In the genomic region with DNA sequence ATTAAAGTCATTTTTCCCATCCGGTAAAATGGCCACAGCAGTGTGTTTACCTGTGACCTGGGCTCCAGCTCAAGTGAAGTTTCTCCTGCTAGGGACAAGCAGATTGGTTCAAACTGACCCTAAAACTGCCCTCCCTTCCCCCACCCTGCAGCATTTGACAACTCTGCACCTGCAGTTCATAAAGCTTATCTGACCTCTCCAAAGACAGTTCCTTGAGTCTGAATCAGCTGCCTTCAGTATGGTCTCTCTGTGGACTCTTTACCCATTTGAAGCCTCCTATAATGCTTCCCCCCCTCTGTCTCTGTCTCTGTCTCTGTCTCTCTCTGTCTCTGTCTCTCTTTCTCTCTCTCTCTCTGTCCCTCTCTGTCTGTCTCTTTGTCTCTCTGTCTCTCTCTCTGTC, we compare ENCODE assay signal across 24 mouse cellular contexts. TPM values are rescaled to one million over a fixed set of nuclear protein-coding genes. Genes with fewer than 3 reads are reported as not detected.
A peak's percentile ranks its signal among the peaks of the same experiment; 100 is the strongest.
DNase-seq lines count a peak whose midpoint lies in the region; ATAC-seq and TF ChIP-seq lines count a peak whose summit lies in the region.
"Had no signal": no experiment of that assay in that cellular context is flagged by ENCODE, and none has a peak within 500 bp of the region (broad histone marks: within the 10 kb centered on the region; RNA-seq: fewer than 3 reads in every experiment).

No protein-coding gene starts in this region.

- 78% methylated on average over 1 of the region's 1 CpGs for WGBS in intestine, embryonic 16.5 days
- 52% methylated on average over 1 of the region's 1 CpGs for WGBS in intestine, embryonic 15.5 days
- WGBS in large intestine, adult 2 months = 32% methylated on average over 1 of the region's 1 CpGs
- WGBS in small intestine, adult 2 months = 17% methylated on average over 1 of the region's 1 CpGs
- 96% methylated on average over 1 of the region's 1 CpGs for WGBS in hindbrain, embryonic 14.5 days

- DNase-seq in large intestine, adult 2 months (ENCODE audit: low read depth, low spot score) = peak; percentile 33
- DNase-seq in hindbrain, embryonic 14.5 days (ENCODE audit: low spot score) = no peak
- no peak for DNase-seq in kidney, adult 18-20 months
- DNase-seq: adrenal gland, postnatal 10 days; B cell, adult 2 months; cerebellum, adult 11 months; cerebellum, adult 8-10 months; cerebellum, postnatal 14 days; embryo, embryonic 11 days; gastrocnemius, postnatal 36 days; heart, adult 2 months had no signal

- H3K4me2 ChIP-seq in intestine, embryonic 16.5 days (ENCODE audit: low read depth, low read length) = no peak overlapping the region
- no peak overlapping the region for H3K4me2 ChIP-seq in intestine, embryonic 15.5 days (replicated peaks)
- H3K4me2 ChIP-seq in hindbrain, embryonic 14.5 days (replicated peaks) = no peak overlapping the region
- H3K4me2 ChIP-seq: embryonic facial prominence, embryonic 15.5 days; heart, embryonic 12.5 days had no signal

- no peak for TF ChIP-seq POLR2A in small intestine, adult 2 months (IDR thresholded peaks at IDR 0.05; ENCODE audit: low read depth, low read length)

- no peak overlapping the region for H3K4me3 ChIP-seq in intestine, embryonic 16.5 days (ENCODE audit: low read length)
- no peak overlapping the region for H3K4me3 ChIP-seq in intestine, embryonic 15.5 days (replicated peaks)
- H3K4me3 ChIP-seq in small intestine, adult 2 months (ENCODE audit: low read depth, low read length) = no peak overlapping the region
- H3K4me3 ChIP-seq in hindbrain, embryonic 14.5 days (replicated peaks; ENCODE audit: low read length) = no peak overlapping the region
- H3K4me3 ChIP-seq: embryonic facial prominence, embryonic 15.5 days; erythroblast, embryonic 14.5 days; forebrain, embryonic 10.5 days; heart, adult 2 months; heart, embryonic 12.5 days; hindbrain, embryonic 10.5 days had no signal

- no peak for TF ChIP-seq CTCF in small intestine, adult 2 months (IDR thresholded peaks at IDR 0.05; ENCODE audit: extremely low read depth, insufficient read length, insufficient replicate concordance, low read depth, low read length)

- no peaks in the 10 kb centered on the region for H3K27me3 ChIP-seq in intestine, embryonic 16.5 days (replicated peaks; ENCODE audit: control insufficient read depth, insufficient read depth, low read length)
- no peaks in the 10 kb centered on the region for H3K27me3 ChIP-seq in intestine, embryonic 15.5 days (replicated peaks)
- H3K27me3 ChIP-seq in small intestine, adult 2 months (ENCODE audit: control insufficient read depth, insufficient read depth, low read length) = no peaks in the 10 kb centered on the region
- no peaks in the 10 kb centered on the region for H3K27me3 ChIP-seq in hindbrain, embryonic 14.5 days (ENCODE audit: control insufficient read depth, insufficient read depth, low read length)
- H3K27me3 ChIP-seq: embryonic facial prominence, embryonic 15.5 days; heart, embryonic 12.5 days had no signal

- no peaks in the 10 kb centered on the region for H3K36me3 ChIP-seq in intestine, embryonic 16.5 days (ENCODE audit: control insufficient read depth, insufficient read depth, low read length)
- no peaks in the 10 kb centered on the region for H3K36me3 ChIP-seq in intestine, embryonic 15.5 days
- no peaks in the 10 kb centered on the region for H3K36me3 ChIP-seq in small intestine, adult 2 months (ENCODE audit: control insufficient read depth, insufficient read depth, low read length)
- no peaks in the 10 kb centered on the region for H3K36me3 ChIP-seq in hindbrain, embryonic 14.5 days (replicated peaks; ENCODE audit: control insufficient read depth, insufficient read depth)
- H3K36me3 ChIP-seq: embryonic facial prominence, embryonic 15.5 days; forebrain, embryonic 10.5 days; G1E; heart, embryonic 12.5 days; hindbrain, embryonic 10.5 days had no signal

- H3K9ac ChIP-seq in intestine, embryonic 16.5 days (ENCODE audit: low read depth, low read length) = no peak overlapping the region
- H3K9ac ChIP-seq in intestine, embryonic 15.5 days = no peak overlapping the region
- H3K9ac ChIP-seq in hindbrain, embryonic 14.5 days = no peak overlapping the region
- H3K9ac ChIP-seq: embryonic facial prominence, embryonic 15.5 days; heart, embryonic 12.5 days had no signal

- H3K4me1 ChIP-seq in intestine, embryonic 16.5 days (ENCODE audit: control insufficient read depth, insufficient read depth, low read length) = no peaks in the 10 kb centered on the region
- no peaks in the 10 kb centered on the region for H3K4me1 ChIP-seq in intestine, embryonic 15.5 days (replicated peaks)
- no peaks in the 10 kb centered on the region; the same call in 1 of the 2 replicates for H3K4me1 ChIP-seq in small intestine, adult 2 months (ENCODE audit: control insufficient read depth, insufficient read depth, insufficient read length, low read length)
- H3K4me1 ChIP-seq in hindbrain, embryonic 14.5 days (replicated peaks; ENCODE audit: control insufficient read depth, insufficient read depth, low read length) = no peaks in the 10 kb centered on the region
- H3K4me1 ChIP-seq: embryonic facial prominence, embryonic 15.5 days; forebrain, embryonic 10.5 days; heart, embryonic 12.5 days; hindbrain, embryonic 10.5 days had no signal

- no peak overlapping the region for H3K27ac ChIP-seq in intestine, embryonic 16.5 days (ENCODE audit: low read length)
- H3K27ac ChIP-seq in intestine, embryonic 15.5 days = no peak overlapping the region
- H3K27ac ChIP-seq in small intestine, adult 2 months (ENCODE audit: insufficient read depth, low read depth, low read length) = peak overlapping the region; percentile 0; the same call in 1 of the 2 replicates
- no peak overlapping the region for H3K27ac ChIP-seq in hindbrain, embryonic 14.5 days
- H3K27ac ChIP-seq: embryonic facial prominence, embryonic 15.5 days; forebrain, embryonic 10.5 days; heart, adult 2 months; hindbrain, embryonic 10.5 days had no signal

- H3K9me3 ChIP-seq in intestine, embryonic 16.5 days (ENCODE audit: control insufficient read depth, low read length) = no peaks in the 10 kb centered on the region
- no peaks in the 10 kb centered on the region for H3K9me3 ChIP-seq in intestine, embryonic 15.5 days
- H3K9me3 ChIP-seq in hindbrain, embryonic 14.5 days (ENCODE audit: control insufficient read depth, low read length) = no peaks in the 10 kb centered on the region
- H3K9me3 ChIP-seq: embryonic facial prominence, embryonic 15.5 days; forebrain, embryonic 10.5 days; G1E; hindbrain, embryonic 10.5 days had no signal

- ATAC-seq in intestine, embryonic 16.5 days = 0 out of 2 replicates have a peak, but pooled peaks have one; percentile 38
- ATAC-seq in intestine, embryonic 15.5 days = no peak
- ATAC-seq in hindbrain, embryonic 14.5 days (ENCODE audit: low FRiP score) = no peak
- ATAC-seq in granulocyte monocyte progenitor cell, adult 5-6 weeks (replicated peaks; ENCODE audit: poor library complexity, severe bottlenecking) = no peak
- ATAC-seq: CD4-positive, CD25-positive, alpha-beta regulatory T cell, adult 4 months; forebrain, embryonic 14.5 days; hindbrain, embryonic 16.5 days had no signal

RNA-seq across cellular contexts. Expression of gene Efcab5, which starts 28.0 kb away (rescaled TPM):
- polyA plus RNA-seq in intestine, embryonic 16.5 days (2015; fragmentation: Nextera tagmentation; extraction: Ambion mirVana) = 0.18 and 0.37 TPM in 2 replicates
- 0.24 and 0.47 TPM in 2 replicates for polyA plus RNA-seq in intestine, embryonic 15.5 days (2015; fragmentation: Nextera tagmentation; extraction: Ambion mirVana)
- polyA plus RNA-seq in large intestine, adult 2 months (2012; rRNA removed) = 0.84 and 1.2 TPM in 2 replicates
- 0.27 and 1.1 TPM in 2 replicates for polyA plus RNA-seq in small intestine, adult 2 months (2012; rRNA removed)
- 0.71 and 1.2 TPM in 2 replicates for polyA plus RNA-seq in hindbrain, embryonic 14.5 days (2014; fragmentation: Nextera tagmentation; extraction: Ambion mirVana)
- total RNA-seq in granulocyte monocyte progenitor cell, adult 5-6 weeks (2014; fragmentation: Nextera tagmentation) = 0.77 TPM in 1 of 2 replicates, not detected in the other
- total RNA-seq in granulocyte monocyte progenitor cell, adult 5-6 weeks (2017) = 0.47 and 0.57 TPM in 2 replicates
- polyA plus RNA-seq: erythroblast, embryonic 14.5 days had no signal

RNA-seq across cellular contexts. Expression of gene Ssh2, which starts 55.3 kb away (rescaled TPM):
- 5.0 and 5.8 TPM in 2 replicates for polyA plus RNA-seq in intestine, embryonic 16.5 days (2015; fragmentation: Nextera tagmentation; extraction: Ambion mirVana)
- 5.7 and 5.8 TPM in 2 replicates for polyA plus RNA-seq in intestine, embryonic 15.5 days (2015; fragmentation: Nextera tagmentation; extraction: Ambion mirVana)
- 5.8 and 8.8 TPM in 2 replicates for polyA plus RNA-seq in large intestine, adult 2 months (2012; rRNA removed)
- polyA plus RNA-seq in small intestine, adult 2 months (2012; rRNA removed) = 3.1 and 5.3 TPM in 2 replicates
- 23.2 and 24.6 TPM in 2 replicates for polyA plus RNA-seq in hindbrain, embryonic 14.5 days (2014; fragmentation: Nextera tagmentation; extraction: Ambion mirVana)
- 26.6 and 28.7 TPM in 2 replicates for total RNA-seq in granulocyte monocyte progenitor cell, adult 5-6 weeks (2014; fragmentation: Nextera tagmentation)
- 14.4 and 14.7 TPM in 2 replicates for total RNA-seq in granulocyte monocyte progenitor cell, adult 5-6 weeks (2017)
